In genomic region chr11:43380901-43381300, GRCm38 (mm10) we compare ENCODE assay signal across 16 mouse cellular contexts.
"Had no signal": no experiment of that assay in that cellular context is flagged by ENCODE, and none has a peak within 500 bp of the region (broad histone marks: within the 10 kb centered on the region; RNA-seq: fewer than 3 reads in every experiment).

No protein-coding gene starts in this region.

- H3K9ac ChIP-seq: lung, embryonic 15.5 days; midbrain, embryonic 13.5 days; midbrain, embryonic 15.5 days; neural tube, embryonic 12.5 days; stomach, embryonic 15.5 days had no signal

- H3K27me3 ChIP-seq: lung, embryonic 15.5 days; midbrain, embryonic 13.5 days; midbrain, embryonic 15.5 days; neural tube, embryonic 12.5 days had no signal

- H3K9me3 ChIP-seq: lung, embryonic 15.5 days; megakaryocyte, embryonic 14.5 days; midbrain, embryonic 13.5 days; midbrain, embryonic 15.5 days; neural tube, embryonic 12.5 days; stomach, embryonic 15.5 days had no signal

- H3K36me3 ChIP-seq: lung, embryonic 15.5 days; midbrain, embryonic 13.5 days; midbrain, embryonic 15.5 days; neural tube, embryonic 12.5 days; stomach, embryonic 15.5 days had no signal

- H3K27ac ChIP-seq: lung, embryonic 15.5 days; macrophage; midbrain, embryonic 13.5 days; midbrain, embryonic 15.5 days; neural tube, embryonic 12.5 days; stomach, embryonic 15.5 days; stomach, postnatal 0 days had no signal

- H3K4me3 ChIP-seq: lung, embryonic 15.5 days; megakaryocyte, embryonic 14.5 days; midbrain, embryonic 13.5 days; midbrain, embryonic 15.5 days; neural tube, embryonic 12.5 days; stomach, embryonic 15.5 days had no signal

- H3K4me2 ChIP-seq: lung, embryonic 15.5 days; midbrain, embryonic 11.5 days; midbrain, embryonic 13.5 days; midbrain, embryonic 15.5 days; neural tube, embryonic 12.5 days; stomach, embryonic 15.5 days had no signal

- DNase-seq: lung, adult 2 months; lung, postnatal 14 days; lung, postnatal 36 days; right cerebral cortex, postnatal 14 days; thymus, adult 2 months; thymus, postnatal 25 days; thymus, postnatal 4 days had no signal
